Mouse (Mus musculus) E14TG2a.4 (cell line): ENCODE measurements at regions not wholly inside any gene's neighbourhood (a gene's known extent, or its start where the extent isn't known, plus 50 kb on each side); places are given as distances from the start of the nearest gene placed in this dataset.

Experiments
- H3K27me3 ChIP-seq: 2 replicates; pipeline ENCODE4 v1.6.1; 2014; ENCODE audit warnings: low read length, control low read depth; ENCODE audit not compliant: insufficient read depth
- H3K36me3 ChIP-seq: 2 replicates; pipeline ENCODE4 v1.6.1; 2014; ENCODE audit warnings: low read length, control low read depth; ENCODE audit not compliant: insufficient read depth
- H3K4me1 ChIP-seq: replicated peaks from 2 replicates; pipeline ENCODE4 v1.6.1; 2014; ENCODE audit warnings: low read depth, low read length, control low read depth
- H3K4me3 ChIP-seq: replicated peaks from 2 replicates; pipeline ENCODE4 v1.5.1; 2014; ENCODE audit warnings: mild to moderate bottlenecking, low read length
- H3K9me3 ChIP-seq: 2 replicates; pipeline ENCODE4 v1.6.1; 2014; ENCODE audit warnings: low read length, control low read depth
- CTCF ChIP-seq: conservative IDR thresholded peaks from 2 replicates; pipeline ENCODE4 v1.5.1; 2014; ENCODE audit warnings: low read length
- NANOG ChIP-seq: IDR thresholded peaks from 2 replicates; pipeline ENCODE4 v1.6.1; 2014; ENCODE audit warnings: borderline replicate concordance, low read length, mixed read lengths
- POU5F1 ChIP-seq: IDR thresholded peaks from 2 replicates; pipeline ENCODE4 v1.6.1; 2014; ENCODE audit warnings: low read length, borderline replicate concordance

- Histone ChIP-seq H3K36me3 (no peaks in the 10 kb centered on the region), H3K4me1 (no peaks in the 10 kb centered on the region), H3K4me3 (no peak overlapping the region), H3K27me3 (no peaks in the 10 kb centered on the region), H3K9me3 (peaks cover 80% of the 10 kb centered on the region)
- TF ChIP-seq POU5F1 (no peak), NANOG (no peak), CTCF (no peak)
These were observed 138.9 kb upstream of the Ddit4l start for GRCm38 (mm10) chr3:137482546-137482945.

GRCm38 (mm10) chr3:137482971-137483370, 138.4 kb upstream of the Ddit4l start:
- Histone ChIP-seq H3K4me3 (no peak overlapping the region), H3K27me3 (no peaks in the 10 kb centered on the region), H3K36me3 (no peaks in the 10 kb centered on the region), H3K9me3 (peaks cover 76% of the 10 kb centered on the region), H3K4me1 (no peaks in the 10 kb centered on the region)
- TF ChIP-seq NANOG (no peak), CTCF (no peak), POU5F1 (no peak)

DNA sequence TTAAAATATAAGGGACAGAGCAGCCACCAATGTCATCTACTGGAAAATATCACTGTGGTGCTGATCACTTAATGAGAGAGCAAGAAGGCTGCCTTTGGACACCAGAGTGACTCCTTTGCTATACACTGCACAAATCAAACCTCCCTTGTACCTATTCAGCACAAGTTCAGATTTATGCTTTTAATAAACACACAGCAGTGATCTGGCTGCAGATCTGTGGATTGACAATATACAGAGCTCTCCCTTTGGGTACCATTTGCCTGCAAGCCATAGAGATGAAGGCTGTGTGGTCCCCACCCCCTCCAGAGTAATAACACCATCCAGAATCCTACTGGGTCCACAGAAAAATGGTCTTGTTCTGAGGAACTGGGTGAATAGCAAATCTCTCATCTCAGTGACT, 131.8 kb upstream of the Ddit4l start:
- Histone ChIP-seq H3K9me3 (peaks cover 23% of the 10 kb centered on the region), H3K4me3 (no peak overlapping the region), H3K4me1 (no peaks in the 10 kb centered on the region)

GRCm38 (mm10) chr3:137491508-137492019, 129.8 kb upstream of the Ddit4l start:
- peaks cover 15% of the 10 kb centered on the region; the same call in 1 of the 2 replicates for H3K9me3 ChIP-seq
- H3K27me3 ChIP-seq: no peaks in the 10 kb centered on the region
- TF ChIP-seq POU5F1 (no peak), NANOG (no peak), CTCF (no peak)
- H3K4me3 ChIP-seq: no peak overlapping the region
- H3K36me3 ChIP-seq: no peaks in the 10 kb centered on the region
- H3K4me1 ChIP-seq: no peaks in the 10 kb centered on the region

More for the DNA sequence above, 131.8 kb upstream of the Ddit4l start:
- TF ChIP-seq CTCF (no peak), NANOG (no peak), POU5F1 (no peak)
- Histone ChIP-seq H3K27me3 (no peaks in the 10 kb centered on the region), H3K36me3 (no peaks in the 10 kb centered on the region)

DNA sequence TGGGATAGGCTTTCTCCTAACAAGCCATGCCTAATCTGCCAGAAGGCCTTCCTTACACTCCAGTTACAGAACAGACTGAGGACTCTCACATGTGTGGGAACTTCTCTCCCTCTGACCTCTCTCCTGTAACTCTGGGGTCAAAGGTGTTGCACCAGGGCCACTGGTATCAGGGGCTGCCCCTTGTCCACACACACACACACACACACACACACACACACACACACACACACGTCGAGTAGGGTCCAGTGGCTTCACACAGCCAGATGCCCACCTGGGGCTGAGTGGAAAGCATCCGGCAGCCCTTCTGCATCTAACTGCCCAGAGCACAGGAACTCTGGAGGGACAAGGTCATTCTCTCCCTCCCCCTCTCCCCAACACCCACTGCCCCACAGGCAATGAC, 123.1 kb upstream of the Ddit4l start:
- H3K9me3 ChIP-seq: peaks cover 16% of the 10 kb centered on the region
- TF ChIP-seq NANOG (no peak), CTCF (no peak), POU5F1 (no peak)
- H3K27me3 ChIP-seq: no peaks in the 10 kb centered on the region
- no peak overlapping the region for H3K4me3 ChIP-seq
- H3K36me3 ChIP-seq: no peaks in the 10 kb centered on the region
- no peaks in the 10 kb centered on the region for H3K4me1 ChIP-seq

- no peaks in the 10 kb centered on the region for H3K27me3 ChIP-seq
- no peak for TF ChIP-seq POU5F1
- H3K9me3 ChIP-seq: peaks cover 7% of the 10 kb centered on the region; the same call in 1 of the 2 replicates
- H3K4me1 ChIP-seq: no peaks in the 10 kb centered on the region
- H3K4me3 ChIP-seq: no peak overlapping the region
- no peaks in the 10 kb centered on the region for H3K36me3 ChIP-seq
These were observed 110.1 kb upstream of the Ddit4l start for GRCm38 (mm10) chr3:137511283-137511682.

DNA sequence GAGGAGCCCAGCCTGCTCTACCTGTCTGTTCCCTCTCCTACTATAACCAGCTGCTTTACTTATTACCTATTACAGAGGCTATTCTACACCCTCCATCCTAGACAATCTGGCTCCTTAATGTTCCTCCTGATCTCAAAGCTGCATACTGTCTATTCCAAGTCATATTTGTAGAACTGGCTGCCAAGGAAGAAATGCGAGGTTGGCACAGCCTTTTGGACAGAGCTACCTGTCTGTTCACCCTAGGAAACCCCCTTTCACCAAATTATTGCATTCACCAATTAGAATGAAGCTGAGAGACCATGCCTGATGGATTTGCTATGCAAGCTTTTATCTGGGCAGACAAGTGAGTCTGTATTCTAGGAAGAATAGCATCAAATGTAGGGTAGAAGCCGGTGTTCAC, 109.0 kb upstream of the Ddit4l start:
- TF ChIP-seq CTCF: no peak
- no peak for TF ChIP-seq NANOG
- no peak for TF ChIP-seq POU5F1
- Histone ChIP-seq H3K9me3 (peaks cover 4% of the 10 kb centered on the region; the same call in 1 of the 2 replicates), H3K27me3 (no peaks in the 10 kb centered on the region)

DNA sequence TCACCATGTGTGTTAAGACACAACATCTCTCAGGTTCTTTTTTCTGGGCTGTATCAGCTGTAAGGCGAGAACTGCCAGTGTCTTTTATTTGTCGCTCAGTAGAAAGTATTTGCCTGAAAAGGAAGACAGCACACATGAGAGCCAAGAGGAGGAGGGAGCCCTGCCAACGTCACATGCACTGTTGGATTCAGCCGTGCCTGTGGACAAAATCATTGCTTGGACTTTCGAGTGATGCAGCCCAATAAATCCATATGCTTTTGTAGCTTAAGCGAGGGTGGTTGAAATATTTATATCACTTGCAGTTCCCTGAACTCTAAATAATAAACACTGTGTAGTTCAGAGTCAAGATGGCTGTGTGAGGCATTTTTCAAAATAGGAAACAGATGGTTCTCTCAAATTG, 108.4 kb upstream of the Ddit4l start:
- TF ChIP-seq POU5F1 (no peak), CTCF (no peak), NANOG (no peak)
- H3K9me3 ChIP-seq: peaks cover 1% of the 10 kb centered on the region; the same call in 1 of the 2 replicates
- H3K4me3 ChIP-seq: no peak overlapping the region
- H3K4me1 ChIP-seq: no peaks in the 10 kb centered on the region
- no peaks in the 10 kb centered on the region for H3K36me3 ChIP-seq
- H3K27me3 ChIP-seq: no peaks in the 10 kb centered on the region

More for the DNA sequence above, 109.0 kb upstream of the Ddit4l start:
- no peaks in the 10 kb centered on the region for H3K36me3 ChIP-seq
- no peaks in the 10 kb centered on the region for H3K4me1 ChIP-seq
- H3K4me3 ChIP-seq: no peak overlapping the region

DNA sequence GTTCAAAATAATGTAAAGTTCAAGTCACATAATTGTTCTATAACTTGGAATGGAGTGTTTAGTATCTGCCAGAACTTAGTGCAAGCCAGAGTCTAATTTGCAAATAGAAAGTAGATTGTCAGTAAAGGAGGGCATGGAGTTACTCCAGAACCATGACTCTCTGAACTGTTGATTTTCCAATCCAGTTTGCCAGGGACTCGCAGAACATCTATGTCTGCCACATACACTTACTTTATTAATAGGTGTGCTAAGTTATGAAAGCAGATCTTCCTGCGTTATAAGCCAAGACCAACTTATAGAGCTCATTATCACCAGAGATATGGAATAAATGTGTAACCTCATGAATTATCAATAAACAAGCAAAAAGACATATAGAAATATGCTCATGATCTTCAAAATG, 107.2 kb upstream of the Ddit4l start:
- Histone ChIP-seq H3K27me3 (no peaks in the 10 kb centered on the region), H3K9me3 (no peaks in the 10 kb centered on the region), H3K4me3 (no peak overlapping the region), H3K36me3 (no peaks in the 10 kb centered on the region), H3K4me1 (no peaks in the 10 kb centered on the region)
- TF ChIP-seq NANOG (no peak), POU5F1 (no peak), CTCF (no peak)
